Mouse (Mus musculus): Measurements from ENCODE around the gene Fermt3.
"Not testable (repeated sequence)": the region's sequence is repeated elsewhere in the genome, so short reads cannot be mapped to it uniquely, and the experiment has no call there.

Fermt3 gene

GRCm38 (mm10) chr19:7019191-7019590 is at the start of gene Fermt3:
Fermt3 (minus strand) TSS chr19:7019469.
- DNase-seq (ENCODE audit: low spot score in 2 of 2): peak in 1 of 2 experiments; percentile 26

- DNase-seq (ENCODE audit: low spot score in 2 of 2): peak; percentile 74 to 89
These were observed 48.9 kb upstream of the Fermt3 start for GRCm38 (mm10) chr19:7068136-7068535.

DNA sequence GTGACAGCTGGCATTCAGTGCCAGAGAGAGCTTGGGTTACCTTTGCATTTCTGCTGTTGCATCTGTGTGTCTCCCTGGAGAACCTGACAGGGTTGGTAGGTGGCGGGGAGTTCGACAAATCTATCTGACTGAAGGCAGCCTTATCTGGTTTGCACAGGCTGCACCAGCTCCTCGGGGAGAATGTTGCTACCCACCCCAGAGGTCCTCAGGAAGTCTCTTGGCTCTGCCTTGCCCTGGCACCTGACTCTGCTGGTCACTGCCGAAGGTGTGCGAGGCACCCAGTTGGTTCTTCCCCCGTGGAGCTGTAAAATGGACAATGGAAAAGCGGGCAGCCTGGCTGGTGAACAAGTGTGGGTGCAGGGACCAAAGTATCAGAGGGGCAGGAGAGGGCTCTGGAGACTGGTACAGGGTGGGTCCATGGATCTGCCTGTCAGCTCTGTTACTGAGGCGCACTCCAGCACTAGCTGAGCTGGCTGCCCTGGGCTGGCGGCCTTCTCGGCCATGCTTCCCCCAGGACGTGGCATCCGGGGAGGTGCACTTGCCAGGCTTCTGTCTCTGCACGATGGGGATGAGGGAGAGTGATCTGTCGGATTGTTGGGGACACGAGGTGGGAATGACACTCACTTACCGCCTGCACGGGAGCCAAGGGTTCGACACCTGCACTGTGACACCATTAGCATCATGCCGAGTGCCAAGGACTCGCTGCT is 48.2 kb upstream of the Fermt3 start:
- no peak for DNase-seq (ENCODE audit: low spot score in 2 of 2)

DNA sequence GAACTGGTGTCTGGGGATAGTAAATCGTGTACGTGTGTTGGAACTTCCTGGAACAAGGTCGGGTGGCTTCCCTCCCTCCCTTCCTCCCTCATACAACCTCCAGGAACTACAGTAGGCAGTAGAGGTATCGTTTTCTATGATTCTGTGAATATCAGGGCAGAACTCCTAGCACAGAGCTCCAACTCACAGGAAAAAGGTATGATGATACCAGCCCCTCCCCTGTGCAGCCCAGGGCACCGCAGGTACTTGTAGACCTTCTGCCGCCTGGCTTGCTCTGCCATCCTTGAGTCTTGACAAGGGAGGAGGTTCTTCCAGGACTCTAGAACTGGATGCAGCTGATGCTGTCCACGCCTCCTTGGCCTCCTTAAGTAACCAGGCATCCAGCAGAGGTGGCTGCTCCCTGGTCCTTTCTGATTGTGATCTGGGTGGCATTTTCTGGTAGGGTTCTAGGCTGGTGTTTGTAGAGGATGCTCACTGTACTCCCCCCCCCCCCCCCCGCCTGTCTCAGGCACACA is 47.6 kb upstream of the Fermt3 start:
- no peak for DNase-seq (ENCODE audit: low spot score in 2 of 2)

- DNase-seq (ENCODE audit: low spot score in 2 of 2): peak in 1 of 2 experiments; percentile 70
These were observed 47.0 kb upstream of the Fermt3 start for GRCm38 (mm10) chr19:7066034-7066827.

DNA sequence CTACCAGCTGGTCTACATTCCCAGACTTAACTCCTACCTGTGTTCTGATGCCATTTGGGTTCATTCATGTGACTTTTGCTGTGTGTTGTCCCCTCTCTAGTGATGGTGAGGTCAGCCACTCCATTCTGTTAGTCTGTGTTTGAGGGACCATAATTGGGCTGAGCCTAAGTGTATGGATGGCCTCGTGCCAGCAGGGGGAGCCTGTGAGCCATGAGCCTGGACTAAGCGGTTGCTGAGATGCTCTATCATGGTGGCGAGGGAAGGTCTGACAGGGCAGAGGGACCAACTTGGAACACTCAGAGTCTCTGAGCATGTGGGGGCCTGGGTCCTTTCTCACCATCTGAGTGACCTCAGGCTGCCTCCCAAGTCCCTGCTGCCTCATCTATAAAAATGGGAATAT is 45.3 kb upstream of the Fermt3 start:
- peak; percentile 75 to 89 for DNase-seq (ENCODE audit: low spot score in 2 of 2)

DNA sequence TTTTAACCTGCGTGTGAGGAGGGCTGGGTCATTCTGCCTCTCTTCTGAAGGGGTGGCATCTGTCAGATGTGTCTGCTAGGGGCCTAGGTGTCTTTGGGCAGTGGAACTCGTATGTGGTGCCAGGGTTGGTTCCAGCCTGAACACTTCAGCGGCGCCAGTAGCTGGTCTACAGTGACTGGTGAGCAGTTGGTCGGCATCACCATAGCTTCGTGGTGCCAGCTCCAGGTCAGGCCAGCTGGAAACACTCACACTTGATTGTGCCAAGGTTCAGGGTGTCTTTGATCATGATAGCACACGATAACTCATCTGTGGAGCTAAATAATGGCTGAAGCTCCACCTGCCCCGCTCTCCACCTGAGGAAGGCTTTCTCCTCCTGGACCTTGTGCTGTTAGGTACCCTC is 43.6 kb upstream of the Fermt3 start:
- DNase-seq (ENCODE audit: low spot score in 2 of 2): no peak

DNA sequence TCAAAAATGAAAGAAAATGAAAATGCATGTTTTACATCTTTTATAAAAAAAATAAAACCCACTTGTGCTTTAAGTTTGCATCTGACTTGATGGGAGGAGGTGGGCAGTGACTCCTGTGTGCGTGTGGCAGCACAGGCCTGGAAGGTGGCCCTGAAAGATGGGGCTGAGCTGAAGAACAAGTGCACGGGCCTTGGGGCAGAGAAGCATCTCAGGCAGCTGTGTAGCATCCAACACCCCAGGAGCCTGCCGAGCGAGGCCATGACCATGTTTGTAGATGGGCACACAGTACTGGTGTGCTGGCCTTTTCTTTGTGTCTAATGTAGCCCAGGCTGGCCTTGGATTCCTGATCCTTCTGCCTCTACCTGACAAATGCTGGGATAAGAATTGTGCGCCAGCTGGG is 42.8 kb upstream of the Fermt3 start:
- peak in 1 of 2 experiments; percentile 55 for DNase-seq (ENCODE audit: low spot score in 2 of 2)

DNA sequence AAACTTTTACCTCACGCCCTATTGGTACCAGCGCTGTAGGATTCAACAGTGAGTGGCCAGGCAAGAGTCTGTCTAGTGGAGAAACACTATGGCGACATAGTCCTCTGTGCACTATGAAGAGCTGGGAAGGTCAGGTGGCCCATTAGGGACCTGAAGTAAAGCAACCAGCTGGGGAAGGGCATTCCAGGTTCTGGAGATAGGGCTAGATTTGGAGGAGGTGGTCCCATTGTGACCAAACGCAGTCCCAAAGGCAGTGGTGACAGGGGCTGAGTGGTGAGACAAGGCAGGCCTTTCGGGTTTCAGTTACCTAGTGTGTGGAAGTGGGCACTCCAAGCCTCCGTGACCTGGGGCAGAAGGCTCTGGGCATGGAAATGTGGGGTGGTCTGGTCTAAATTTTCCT is 39.3 kb upstream of the Fermt3 start:
- DNase-seq (ENCODE audit: low spot score in 2 of 2): no peak

GRCm38 (mm10) chr19:7057722-7058207 is 38.5 kb upstream of the Fermt3 start:
- DNase-seq (ENCODE audit: low spot score in 2 of 2): peak; percentile 75 to 82

DNA sequence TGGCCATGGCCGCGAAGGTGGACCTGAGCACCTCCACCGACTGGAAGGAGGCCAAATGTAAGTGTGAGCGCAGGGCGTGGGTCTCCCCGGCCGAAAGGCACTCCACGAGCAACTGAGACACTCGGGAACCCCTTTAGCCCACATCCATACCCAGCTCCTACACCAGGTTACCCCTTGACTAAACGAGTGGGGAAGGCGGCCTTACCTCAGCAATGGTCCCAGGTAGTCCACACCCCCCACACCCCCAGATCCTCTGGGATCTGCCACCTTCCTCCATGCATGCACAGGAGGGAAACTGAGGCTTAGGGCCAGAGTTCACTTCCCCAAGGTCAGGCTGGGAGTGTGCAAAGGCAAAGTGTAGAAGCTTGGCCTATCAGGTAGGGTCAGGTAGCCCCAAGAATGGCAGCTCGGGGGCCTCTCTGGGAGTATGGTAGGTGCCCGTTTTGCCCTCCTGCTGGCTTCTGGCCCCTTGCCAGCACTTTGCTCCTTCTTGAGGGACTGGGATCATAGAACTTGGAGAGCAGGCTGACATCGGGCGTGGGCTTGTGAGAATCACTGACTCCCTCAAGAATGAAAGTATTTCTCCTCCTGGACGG is 38.0 kb upstream of the Fermt3 start:
- no peak for DNase-seq (ENCODE audit: low spot score in 2 of 2)

GRCm38 (mm10) chr19:7056248-7057087 is 37.2 kb upstream of the Fermt3 start, which contains the start of gene Macrod1:
Macrod1 (plus strand) TSS chr19:7056810.
- DNase-seq (ENCODE audit: low spot score in 2 of 2): peak; percentile 67 to 73

DNA sequence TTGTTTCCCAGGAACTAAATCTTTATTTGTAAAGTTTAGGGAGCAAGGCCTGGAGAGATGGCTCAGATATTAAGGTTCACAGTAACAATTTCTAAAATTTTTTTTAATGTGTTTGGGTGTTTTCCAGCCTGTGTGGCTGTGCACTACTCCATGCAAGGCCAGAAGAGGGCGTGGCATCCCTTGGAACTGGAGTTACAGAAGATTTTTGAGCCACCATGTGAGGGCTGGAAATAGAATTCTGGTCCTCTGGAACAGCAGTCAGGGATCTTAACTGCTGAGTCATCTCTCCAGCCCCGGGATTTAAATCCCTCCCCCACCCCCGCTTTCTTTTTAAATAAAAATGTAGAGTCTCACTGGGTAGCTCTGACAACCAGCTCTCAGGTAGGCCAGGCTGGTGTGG is 35.9 kb upstream of the Fermt3 start:
- no peak for DNase-seq (ENCODE audit: low spot score in 2 of 2)

DNA sequence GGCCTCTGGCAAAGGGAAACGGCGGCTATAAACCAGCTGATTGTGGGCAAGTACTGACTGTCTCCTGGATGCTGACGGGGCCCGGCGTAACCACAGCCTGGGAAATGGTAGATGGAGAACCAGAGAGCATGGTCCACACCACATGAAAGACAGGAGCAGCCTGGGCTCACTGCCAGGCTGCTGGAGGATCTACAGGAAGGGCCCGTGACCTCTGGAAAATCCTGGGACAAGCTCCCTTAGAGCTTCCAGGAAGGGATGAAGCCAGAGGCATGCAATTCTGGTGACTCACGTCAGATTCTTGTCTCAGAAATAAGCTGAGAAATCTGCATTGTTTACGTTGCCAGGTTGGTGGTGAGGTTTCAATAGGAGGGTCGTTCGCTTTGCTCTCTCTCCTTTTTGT is 35.5 kb upstream of the Fermt3 start:
- DNase-seq (ENCODE audit: low spot score in 2 of 2): no peak

DNA sequence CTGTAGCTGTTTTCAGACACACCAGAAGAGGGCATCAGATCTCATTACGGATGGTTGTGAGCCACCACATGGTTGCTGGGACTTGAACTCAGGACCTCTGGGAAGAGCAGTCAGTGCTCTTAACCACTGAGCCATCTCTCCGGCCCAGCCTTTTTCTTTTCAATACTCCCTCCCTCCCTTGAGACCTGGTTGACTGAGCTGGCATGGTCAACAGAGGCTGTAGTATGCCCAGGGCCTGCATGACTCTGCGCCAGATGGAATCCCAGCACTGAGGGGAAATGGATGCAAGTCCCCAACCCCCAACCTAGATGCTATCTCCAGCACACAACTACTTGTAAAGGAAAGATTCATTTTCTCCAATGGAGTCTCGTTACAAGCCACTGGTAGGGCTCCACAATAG is 34.1 kb upstream of the Fermt3 start:
- not testable (repeated sequence) for DNase-seq (ENCODE audit: low spot score in 2 of 2)

- no peak for DNase-seq (ENCODE audit: low spot score in 2 of 2)
These were observed 25.4 kb upstream of the Fermt3 start for GRCm38 (mm10) chr19:7044706-7045105.

DNA sequence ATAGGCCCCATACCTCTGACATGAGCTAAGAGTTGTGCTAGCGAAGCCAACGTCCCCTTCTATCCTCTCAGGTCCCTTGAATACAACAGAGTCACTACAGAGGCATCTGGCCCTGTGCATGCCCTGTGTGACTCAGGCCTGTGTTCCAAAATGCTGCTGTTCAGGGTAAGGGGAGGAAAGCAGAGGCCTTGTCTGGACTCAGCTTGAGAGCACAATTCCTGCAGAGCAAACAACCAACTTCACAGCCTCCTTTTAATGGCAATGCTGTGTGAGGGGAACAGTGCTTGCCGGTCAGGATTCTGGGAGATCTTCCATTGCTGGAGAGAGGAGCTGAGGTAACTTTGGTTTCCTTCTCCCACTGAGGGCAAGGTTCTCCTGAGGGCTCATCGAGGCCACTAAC is 25.0 kb upstream of the Fermt3 start:
- no peak for DNase-seq (ENCODE audit: low spot score in 2 of 2)

DNA sequence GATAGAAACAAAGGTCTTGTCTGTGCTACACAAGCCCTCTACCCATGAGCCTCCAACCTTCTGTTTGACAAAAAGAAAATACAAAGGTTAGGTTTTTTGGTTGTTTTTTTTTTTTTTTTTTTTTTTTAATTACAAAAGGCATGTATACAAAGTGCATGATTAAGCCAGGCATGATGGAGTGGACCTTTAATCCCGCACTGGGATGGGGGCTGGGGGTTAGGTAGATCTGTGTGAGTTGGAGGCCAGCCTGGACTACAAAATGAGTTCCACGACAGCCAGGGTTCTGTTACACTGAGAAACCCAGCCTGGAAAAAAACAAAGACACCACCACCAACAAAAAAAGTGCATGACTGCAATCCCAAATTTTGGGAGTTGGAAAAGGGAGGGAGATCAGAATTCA is 21.9 kb upstream of the Fermt3 start:
- DNase-seq (ENCODE audit: low spot score in 2 of 2): no peak

- DNase-seq (ENCODE audit: low spot score in 2 of 2): no peak
These were observed 21.4 kb upstream of the Fermt3 start for GRCm38 (mm10) chr19:7040637-7041130.

- DNase-seq (ENCODE audit: low spot score in 2 of 2): peak; percentile 99
These were observed 20.8 kb upstream of the Fermt3 start, which contains the start of gene Stip1 for GRCm38 (mm10) chr19:7039841-7040636. Stip1 (minus strand) TSS chr19:7039967.
